Mouse (Mus musculus) left cerebral cortex, postnatal 25 days (tissue): Measurements from ENCODE around the gene Syn3. TPM values are rescaled to one million over a fixed set of nuclear protein-coding genes. Genes with fewer than 3 reads are reported as not detected.
"Not testable (repeated sequence)": the region's sequence is repeated elsewhere in the genome, so short reads cannot be mapped to it uniquely, and the experiment has no call there.

Experiments used
- DNase-seq, 2 experiments: peaks; one replicate each; pipeline ENCODE4 v3.0.0; 2022; ENCODE audit warnings: low spot score in 2 of 2, mixed read lengths in 1 of 2
- intact Hi-C: fragments of 180-260 bp; cut with DNase I; formaldehyde crosslinking; loops from one replicate; pipeline ENCODE4 v1.15.1; 2025
- total RNA-seq, 2 experiments: library from RNA; stranded (reverse); gene quantifications; 2 replicates each; pipeline ENCODE4 v1.2.3; 2021

Gene Syn3
- total RNA-seq: 10 to 100 TPM; 26.1 to 31.8 TPM

DNA sequence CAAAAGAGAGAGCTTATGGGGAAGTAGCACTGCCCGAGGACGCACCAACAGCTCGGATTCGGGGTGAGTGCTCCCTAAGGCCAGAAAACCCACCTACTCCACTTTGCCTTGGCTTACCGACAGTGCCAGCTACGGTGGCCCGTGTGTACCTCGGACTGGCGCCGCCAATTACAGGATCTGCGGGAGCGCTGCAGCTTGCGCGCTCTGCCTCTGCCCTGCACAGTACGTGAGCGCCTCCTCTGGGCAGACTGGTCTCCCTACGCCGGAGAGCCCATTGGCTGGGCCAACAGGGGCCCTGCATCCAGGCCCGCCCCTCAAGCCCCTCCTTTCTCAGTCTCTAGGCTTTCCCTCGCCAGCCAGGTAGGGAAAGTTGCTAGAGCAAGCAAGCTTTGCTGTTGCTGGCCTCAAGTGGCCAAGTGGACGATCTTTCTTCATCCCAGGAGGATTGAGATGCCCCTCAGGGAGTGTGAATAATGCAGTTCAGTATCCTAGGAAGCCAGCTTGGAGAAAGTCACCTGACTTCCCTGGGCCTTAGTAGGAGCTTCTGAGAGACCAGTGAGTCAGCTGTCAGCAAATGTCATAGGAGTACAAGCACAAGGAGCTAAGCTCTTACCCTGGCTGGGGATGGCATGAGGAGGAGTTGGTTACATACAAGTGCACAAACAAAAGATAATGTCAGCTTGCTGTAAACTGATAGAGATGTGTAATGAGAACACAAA lies at the start of gene Syn3:
Gene Syn3 (minus strand): TSS at position 224 of the 719 bp plus-strand sequence.
- intact Hi-C loops: loop anchor here (1.0 to 2.0 kb wide), 2 partner anchors 18 to 25 kb away; no protein-coding TSS in a partner anchor
- DNase-seq: peak; percentile 93 to 97

DNA sequence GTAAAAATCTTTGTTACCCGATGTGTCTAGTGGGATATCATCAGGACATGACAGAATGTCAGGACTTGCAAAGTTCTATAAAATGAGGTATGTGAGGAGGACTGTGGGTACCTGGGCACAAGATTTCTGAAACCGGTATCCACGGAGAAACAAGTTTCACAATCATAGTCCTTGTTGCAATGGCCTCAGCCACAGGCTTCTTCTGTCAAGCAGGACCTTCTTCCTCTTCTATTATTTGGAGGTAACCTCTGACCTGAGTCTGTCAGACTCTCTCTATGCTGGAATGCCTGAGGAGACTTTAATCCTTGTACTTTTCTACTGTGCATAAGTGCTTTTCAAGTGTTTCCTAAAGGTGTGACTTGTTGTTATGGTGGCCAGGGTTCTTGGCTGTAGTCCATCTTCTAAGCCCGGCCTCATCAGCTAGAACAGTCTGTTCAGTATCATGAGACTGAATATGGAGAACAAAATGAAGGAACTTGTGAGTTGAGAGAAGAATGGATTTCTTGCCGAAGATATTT lies 27.7 kb upstream of the Syn3 start:
- DNase-seq, intact Hi-C loops: not testable (repeated sequence)

DNA sequence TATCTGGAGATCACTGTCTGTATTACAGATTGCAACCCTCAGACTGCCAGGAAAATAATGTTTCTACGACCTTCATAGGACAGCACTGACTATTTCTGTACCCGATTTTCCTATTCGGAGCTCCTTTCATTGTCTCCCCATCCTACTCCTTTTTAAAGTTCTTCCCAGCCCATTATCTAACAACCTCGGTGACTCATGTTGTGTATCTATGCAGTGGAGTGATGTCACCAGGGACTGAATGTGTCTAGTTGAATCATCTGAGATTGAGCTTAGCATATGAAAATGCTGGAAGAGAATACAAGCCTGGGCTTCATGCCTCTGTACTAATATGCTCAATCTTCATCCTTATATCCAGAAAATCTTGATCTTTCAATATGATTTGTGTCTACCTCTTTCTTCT lies 15.1 kb upstream of the Syn3 start:
- intact Hi-C loops: no loop called here
- DNase-seq: peak in 1 of 2 experiments; percentile 69

DNA sequence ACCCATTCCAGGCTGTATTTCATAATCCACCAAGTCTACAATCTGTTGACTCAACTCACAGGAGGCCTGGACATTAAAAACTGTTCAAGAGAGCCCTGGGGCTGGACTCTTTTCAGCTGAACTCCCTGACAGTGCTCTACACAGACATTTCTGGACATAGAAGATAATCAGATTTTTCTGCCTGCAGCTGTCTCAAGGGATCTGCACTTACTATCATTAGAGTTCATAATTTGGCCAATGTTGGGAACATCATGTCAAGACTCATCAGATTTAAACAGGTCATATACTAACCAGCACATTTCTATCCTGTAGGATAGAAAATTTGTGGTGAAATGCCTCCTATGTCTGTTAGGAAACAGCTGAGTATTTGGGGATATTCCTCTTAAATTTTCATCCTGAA lies 12.2 kb upstream of the Syn3 start:
- intact Hi-C loops: no loop called here
- no peak for DNase-seq

DNA sequence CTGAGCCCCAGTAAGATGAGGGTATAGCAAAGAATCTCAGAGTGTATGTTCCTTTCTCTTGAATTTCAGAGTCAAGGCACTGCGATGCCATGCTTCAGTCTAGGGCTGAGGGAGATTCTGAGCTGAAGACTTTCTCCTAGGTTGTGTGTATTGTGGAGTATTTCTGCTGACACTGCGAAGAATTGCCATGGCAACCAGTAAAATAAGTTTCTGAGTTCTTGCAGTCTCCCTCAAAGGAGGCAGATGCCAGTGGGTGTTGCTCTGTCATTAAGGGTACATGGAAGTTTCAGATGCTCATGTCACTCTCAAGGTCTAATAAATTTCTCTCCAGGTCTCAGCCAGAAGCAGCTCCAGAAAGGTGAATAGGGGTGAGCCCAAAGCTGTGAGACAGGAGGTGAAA lies 3.4 kb upstream of the Syn3 start:
- DNase-seq: peak in 1 of 2 experiments; percentile 72
- intact Hi-C loops: no loop called here

DNA sequence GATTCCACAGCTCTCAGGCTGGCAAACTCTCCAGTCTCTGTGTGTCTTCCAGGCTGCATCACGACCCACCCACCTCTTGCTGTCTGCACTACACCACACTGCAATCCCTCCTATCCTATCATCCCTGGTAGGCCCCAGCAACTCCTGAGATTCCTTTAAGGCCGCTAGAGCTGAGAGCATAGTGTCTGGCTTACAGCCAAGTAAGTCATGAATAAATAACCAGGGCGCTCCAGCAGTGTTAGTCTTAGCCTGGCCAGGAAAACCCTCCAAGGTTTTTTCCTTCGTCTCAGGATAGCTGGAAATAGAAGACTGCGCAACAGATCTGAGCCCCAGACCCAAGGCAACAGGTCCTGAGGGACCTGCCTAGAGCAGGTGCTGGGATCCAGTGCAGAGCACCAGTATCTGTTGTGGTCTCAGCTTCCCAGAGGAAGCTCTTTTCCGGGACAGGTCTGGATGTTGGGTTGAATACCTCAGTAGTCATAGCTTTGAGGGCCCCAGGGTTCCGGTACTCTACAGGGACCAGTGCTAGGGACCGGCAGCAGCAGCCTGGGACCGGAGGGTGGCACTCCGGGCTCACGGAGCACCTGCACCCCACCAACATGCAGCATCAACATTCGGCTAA lies 534 bp downstream of the Syn3 start:
- peak; percentile 68 to 85 for DNase-seq
- intact Hi-C loops: loop anchor here (1.0 to 2.0 kb wide), 2 partner anchors 17 to 24 kb away; no protein-coding TSS in a partner anchor

DNA sequence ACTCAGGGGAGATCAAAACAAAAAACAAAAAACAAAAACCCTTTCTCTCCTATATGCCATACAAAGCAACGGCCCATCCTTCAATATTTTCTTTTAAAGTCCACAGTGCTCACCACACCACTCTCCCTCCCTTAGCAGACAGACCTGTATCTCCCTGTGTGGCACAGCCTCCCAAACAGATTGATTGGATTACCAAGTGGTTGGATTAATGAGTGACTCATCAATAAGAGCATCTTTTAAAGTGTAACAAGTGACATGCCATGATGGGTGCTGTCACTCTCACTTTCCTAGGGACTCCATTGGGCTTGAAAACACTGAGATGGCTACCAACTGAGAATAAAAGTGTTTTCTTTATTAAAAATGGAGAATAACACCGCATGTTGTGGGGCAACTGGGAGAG lies 2.8 kb downstream of the Syn3 start:
- intact Hi-C loops: no loop called here
- DNase-seq: no peak

DNA sequence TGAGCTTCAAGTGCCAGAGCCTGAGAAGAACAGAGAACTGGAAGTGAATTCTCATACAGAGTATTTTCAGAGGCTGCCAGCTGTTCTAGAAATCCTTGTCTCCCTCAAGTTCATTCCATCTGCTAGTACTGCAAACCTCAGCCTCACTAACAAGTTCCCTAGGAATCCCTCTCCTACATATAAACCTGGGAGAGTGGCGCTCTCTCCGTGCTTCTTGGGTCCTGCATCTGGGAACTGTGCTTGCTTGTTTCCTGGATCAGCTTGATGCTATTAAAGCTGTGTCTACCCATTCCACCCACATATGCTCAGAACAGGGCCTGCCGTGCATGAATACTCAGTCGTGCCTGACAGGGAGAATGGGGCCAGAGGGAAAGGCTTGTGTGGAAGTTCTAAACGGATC lies 5.6 kb downstream of the Syn3 start:
- DNase-seq: peak in 1 of 2 experiments; percentile 38
- intact Hi-C loops: no loop called here

DNA sequence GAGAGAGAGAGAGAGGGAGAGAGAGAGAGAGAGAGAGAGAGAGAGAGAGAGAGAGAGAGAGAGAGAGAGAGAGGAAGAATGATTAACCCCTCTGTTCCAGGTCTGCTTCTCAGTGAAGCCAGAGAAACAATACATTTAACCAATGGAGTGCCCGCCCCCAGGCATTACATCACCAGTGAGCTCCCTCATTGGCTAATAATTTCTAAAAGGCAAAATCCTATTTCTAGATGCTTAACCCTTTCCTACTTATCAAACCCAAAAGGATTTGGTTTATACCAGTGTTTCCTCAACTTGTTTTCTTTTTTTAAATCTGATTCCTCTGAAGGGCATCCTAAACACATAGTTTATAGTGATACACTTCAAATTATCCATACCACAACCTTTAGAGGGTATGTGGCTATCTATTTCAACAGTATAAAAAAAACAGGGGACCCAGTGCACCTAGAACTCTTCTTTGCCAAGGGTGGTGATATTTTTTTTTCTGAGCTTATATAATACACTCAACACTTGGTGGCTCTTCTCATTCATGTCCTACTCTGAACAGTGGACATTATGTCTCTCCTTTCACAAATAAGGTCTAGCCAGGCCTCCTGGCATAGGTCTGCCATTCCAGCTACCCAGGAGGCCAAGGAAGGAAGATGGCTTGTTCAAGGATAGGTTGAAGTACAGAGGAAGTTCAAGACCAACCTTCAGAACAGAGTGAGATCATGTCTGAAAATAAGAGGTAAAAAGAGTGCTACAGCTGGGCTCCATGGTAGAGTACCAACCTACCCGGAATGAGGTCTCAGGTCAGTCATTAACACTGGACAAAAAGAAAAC lies 6.4 kb downstream of the Syn3 start:
- intact Hi-C loops: no loop called here
- peak in 1 of 2 experiments; percentile 62 for DNase-seq

DNA sequence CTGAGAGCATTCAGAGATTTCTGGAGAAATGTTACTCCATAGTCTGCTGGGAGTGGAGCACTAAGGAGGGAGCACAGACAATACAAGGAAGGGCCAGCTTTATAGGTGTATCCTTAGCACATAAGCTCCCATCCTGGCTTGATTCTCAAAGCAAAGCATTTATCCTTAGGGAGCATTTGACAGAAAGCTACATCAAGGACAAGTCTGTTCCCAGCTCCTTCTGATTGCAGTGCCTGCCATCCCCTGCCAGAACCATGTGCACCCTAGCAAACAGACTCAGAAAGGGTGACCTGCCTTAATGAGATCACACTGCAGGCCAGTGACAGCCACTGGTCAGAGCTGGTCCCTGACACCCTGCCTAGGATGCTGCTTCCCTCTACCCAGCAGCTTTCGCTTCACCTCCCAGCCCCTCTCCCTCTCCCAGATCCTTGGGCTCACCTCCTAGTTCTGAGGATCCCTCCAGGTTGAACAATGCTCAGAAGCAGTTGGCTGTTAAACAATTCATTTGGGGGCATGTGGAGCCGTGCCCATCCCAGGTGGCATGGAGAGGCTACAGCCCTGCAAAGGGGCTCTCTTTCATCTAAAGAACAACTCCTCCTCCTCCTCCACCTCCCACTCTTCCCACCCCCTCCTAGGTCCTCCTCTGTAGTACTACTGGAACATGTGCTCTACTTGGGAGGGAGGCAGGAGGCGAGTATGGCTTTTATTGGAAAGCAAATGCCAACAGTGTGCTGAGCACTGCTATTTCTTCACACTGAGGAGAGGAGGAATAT lies 7.2 kb downstream of the Syn3 start:
- peak in 1 of 2 experiments; percentile 37 for DNase-seq
- intact Hi-C loops: no loop called here

DNA sequence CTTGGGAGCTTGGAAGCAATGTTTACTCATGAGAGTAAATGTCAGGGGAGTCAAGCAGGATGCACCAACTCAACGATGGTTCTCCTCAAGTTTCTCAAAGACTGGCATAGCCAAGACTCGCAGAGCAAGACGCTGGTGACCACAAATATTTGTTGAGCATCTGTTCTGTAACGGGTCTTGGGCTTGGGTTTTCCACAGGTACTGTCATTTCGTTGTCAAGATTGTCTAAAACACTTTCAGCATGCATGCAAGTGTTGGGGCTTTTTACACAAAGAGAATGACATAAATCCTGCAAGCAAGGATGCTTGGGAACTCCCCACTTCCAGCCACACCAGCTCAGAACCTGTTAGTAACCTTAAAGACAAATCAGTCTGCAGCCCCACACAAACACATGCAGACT lies 10.2 kb downstream of the Syn3 start:
- intact Hi-C loops: no loop called here
- DNase-seq: no peak

DNA sequence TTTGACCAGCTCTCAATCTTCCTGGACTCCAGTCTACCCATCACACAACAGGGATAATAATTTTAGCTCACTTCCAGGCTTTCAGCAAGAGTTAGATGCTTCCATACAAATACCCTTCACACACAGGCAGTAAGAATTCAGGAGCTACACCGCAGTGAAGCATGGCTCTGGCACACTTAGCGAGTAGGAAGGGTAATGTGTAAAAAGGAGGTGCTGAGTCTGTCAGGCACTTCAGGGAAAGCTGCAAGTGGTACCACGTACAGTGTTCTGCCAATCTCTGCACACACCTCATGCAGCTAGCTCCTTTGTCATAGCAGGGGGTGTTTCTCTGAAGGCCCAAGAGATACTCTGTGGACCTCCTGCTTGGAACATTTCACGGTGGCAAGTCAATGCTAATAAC lies 12.7 kb downstream of the Syn3 start:
- intact Hi-C loops: no loop called here
- peak in 1 of 2 experiments; percentile 72 for DNase-seq

DNA sequence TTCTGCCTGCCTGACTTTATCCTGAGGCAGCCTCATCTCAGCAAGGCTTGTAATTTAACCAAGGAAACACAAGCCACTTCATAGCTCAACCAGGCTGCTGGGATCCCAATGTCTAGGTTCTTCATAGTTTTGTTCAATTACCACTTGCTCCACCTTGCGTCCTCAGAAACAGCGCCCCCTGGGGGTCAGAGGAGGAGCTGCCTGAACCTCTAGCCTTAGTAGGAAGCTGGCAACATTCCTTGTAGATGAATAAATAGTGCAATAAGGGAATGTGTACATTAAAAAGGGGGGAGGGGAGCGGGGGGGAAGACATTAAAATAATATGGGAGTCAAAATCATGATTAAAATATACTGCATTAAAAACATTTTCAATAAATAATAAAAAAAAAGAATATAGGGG lies 14.7 kb downstream of the Syn3 start:
- DNase-seq: no peak

DNA sequence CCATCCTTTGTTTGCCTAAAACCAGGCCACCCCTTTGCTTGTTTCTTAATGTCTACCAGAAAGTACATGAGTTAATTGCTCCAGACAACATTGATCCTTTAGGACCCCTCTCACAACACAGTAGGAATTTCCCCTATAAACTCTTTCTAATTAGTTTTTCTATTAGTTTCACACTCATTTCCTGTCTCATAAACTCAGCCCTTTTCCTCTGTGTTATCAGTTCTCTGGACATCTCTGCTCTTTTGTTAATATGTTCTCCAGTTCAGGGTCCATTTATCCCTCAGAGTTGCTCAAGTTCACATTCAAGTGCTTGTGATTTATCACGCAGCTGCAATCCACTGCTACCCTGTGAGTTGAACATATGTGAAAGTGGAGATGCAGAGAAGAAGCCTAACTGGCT lies 16.2 kb downstream of the Syn3 start:
- no peak for DNase-seq
- intact Hi-C loops: no loop called here

More for the DNA sequence above, 14.7 kb downstream of the Syn3 start:
- intact Hi-C loops: no loop called here

DNA sequence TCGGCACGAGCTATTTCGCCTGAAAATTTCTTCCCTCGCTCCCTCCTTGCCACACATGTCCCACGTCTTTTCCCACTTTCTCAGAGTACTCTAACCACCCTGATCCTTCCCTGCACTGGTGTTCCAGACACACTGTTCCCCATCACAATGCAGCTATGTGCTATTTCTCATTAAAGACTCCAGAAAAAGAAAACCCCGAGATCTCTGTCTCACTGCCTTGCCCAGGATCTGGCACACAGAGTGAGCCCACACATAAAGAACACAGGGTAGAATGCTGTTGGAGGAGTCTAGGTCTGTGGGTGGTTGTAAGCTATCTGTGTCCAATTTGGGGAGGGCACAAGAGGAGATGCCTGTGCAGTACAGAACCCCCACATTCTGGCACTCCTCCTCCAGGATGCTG lies 18.0 kb downstream of the Syn3 start:
- DNase-seq: peak; percentile 34 to 87
- intact Hi-C loops: loop anchor here (2.0 kb wide), 1 partner anchor 18 kb away; the partner anchor contains the start of gene Syn3

DNA sequence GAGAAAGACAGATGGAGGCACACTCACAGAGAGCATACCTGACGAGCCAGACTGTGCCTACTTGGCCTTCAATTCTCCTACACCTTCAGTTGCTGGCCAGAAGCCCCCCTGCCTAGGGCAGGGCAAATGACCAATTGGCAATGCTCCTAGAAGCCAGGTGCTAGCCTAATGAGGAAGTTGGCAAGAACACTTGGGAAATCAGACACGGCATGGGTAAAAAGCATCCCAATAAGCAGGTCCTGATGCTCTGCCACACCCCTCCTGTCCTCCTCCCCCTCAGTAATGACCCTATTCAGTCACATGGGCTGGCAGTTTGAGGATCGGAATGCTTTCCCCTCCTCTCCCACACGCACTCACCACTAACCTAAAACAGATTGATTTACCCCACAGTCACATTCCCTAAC lies 19.0 kb downstream of the Syn3 start:
- DNase-seq: no peak
- intact Hi-C loops: loop anchor here (2.0 kb wide), 1 partner anchor 19 kb away; the partner anchor contains the start of gene Syn3

DNA sequence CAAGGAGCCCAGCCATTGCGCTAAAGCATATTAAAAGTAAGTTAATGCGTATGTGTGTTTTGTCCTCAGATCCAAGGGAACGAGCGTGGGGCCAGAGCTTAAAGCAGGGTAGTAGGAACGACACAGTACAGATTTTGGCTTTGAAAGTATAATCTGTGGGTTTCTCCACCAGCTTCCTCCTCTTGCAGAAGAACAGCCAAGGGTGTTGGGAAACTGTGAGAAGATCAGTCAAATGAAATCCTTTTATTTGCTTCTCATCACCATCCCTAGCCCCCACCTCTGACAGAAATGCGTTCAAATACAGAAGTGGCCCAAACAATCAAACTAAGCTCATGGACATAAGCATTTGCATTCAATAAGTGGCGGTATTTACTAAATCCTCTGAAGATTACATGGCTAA lies 22.0 kb downstream of the Syn3 start:
- intact Hi-C loops: no loop called here
- no peak for DNase-seq

DNA sequence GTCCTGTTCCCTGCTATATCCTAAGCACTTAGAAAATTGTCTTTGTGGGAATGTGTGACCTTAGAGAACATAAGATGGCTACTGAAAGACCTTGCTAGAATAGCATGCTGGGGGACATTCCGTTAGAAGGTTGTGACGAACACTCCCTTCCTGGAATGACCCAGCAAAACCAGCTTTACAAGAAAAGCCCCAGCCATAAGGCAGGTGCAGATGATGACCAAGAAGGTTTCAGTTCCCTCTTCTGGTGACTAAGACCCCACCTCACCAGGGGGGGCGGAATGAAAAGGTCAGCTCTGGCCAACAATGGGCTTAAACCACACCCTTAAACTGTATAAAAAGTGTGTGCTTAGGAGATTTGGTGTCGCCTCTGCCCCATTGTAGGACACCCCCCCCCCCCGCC lies 23.4 kb downstream of the Syn3 start:
- no peak for DNase-seq
- intact Hi-C loops: no loop called here
